Mouse (Mus musculus): ENCODE measurements around the gene Rab4b. TPM values are rescaled to one million over a fixed set of nuclear protein-coding genes. Genes with fewer than 3 reads are reported as not detected.

The Rab4b gene
- polyA plus RNA-seq, 1 experiment from 2014 or later, result 72.6 TPM

DNA sequence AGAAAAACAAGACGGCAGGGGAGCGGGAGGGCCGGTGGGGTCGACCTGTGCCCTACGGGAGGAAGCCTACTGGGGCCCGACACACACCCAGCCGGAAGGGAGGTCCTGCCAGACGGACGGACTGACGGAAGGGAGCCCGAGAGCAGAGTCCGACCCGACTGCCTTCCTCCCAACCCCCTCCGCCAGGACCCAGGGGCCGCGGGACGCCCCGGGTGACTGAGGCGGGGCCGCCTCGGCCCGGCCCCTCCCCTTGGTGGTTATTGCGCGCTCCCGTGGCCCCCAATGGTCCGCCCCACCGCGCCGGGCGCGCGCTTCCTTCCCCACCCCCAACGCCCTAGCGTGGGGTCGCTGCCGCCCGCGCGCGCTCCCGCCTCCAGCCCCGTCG is 12.5 kb downstream of the Rab4b start:
- under 1% methylated on average over 39 of the region's 43 CpGs for WGBS
- Histone ChIP-seq H3K4me1 (ENCODE audit: control insufficient read depth, insufficient read depth, low read length) (peaks cover 20% of the 10 kb centered on the region), H3K27ac (ENCODE audit: low read depth, low read length) (peak overlapping the region; percentile 94), H3K36me3 (ENCODE audit: control insufficient read depth, insufficient read depth, low read length) (0 out of 2 replicates have a peak, but pooled peaks cover 3% of the 10 kb centered on the region), H3K27me3 (ENCODE audit: control insufficient read depth, insufficient read depth, low read length) (no peaks in the 10 kb centered on the region), H3K9me3 (ENCODE audit: control insufficient read depth, low read length) (no peaks in the 10 kb centered on the region), H3K4me3 (ENCODE audit: low read depth, low read length) (peak overlapping the region; percentile 72), H3K4me2 (ENCODE audit: low read depth) (peak overlapping the region; percentile 63), H3K9ac (ENCODE audit: low read length) (peak overlapping the region; percentile 87)
- peak; percentile 73 for ATAC-seq (ENCODE audit: insufficient read depth, low FRiP score, low TSS enrichment)
- DNase-seq (ENCODE audit: low spot score), result peak; percentile 89

DNA sequence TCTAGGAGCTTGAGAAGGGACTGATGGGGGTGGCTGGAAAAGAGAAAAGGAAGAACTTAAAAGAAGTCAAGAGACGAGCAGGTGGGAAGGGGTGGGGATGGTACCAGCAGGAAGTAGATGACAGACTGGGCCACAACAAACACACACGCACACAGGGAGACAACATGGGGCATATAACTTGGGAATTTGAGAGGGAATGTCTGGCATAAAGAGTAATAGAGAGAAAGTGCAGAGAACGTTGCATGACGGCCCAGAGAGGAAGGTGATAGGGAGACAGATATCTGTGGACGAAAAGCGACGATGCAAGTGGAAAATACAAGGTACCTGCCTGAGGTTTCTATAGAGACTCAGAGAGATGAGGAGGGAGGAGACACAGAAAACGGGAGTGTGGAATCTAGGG is 13.0 kb downstream of the Rab4b start:
- ATAC-seq (ENCODE audit: insufficient read depth, low FRiP score, low TSS enrichment) (no peak), DNase-seq (ENCODE audit: low spot score) (peak; percentile 10)
- H3K27ac ChIP-seq (ENCODE audit: low read depth, low read length), result peak overlapping the region; percentile 94
- H3K4me3 ChIP-seq (ENCODE audit: low read depth, low read length), result peak overlapping the region; percentile 72
- H3K4me1 ChIP-seq (ENCODE audit: control insufficient read depth, insufficient read depth, low read length), result peaks cover 20% of the 10 kb centered on the region
- H3K4me2 ChIP-seq (ENCODE audit: low read depth), result peak overlapping the region; percentile 63
- no peaks in the 10 kb centered on the region for H3K9me3 ChIP-seq (ENCODE audit: control insufficient read depth, low read length)
- no peaks in the 10 kb centered on the region for H3K27me3 ChIP-seq (ENCODE audit: control insufficient read depth, insufficient read depth, low read length)
- peak overlapping the region; percentile 87 for H3K9ac ChIP-seq (ENCODE audit: low read length)
- H3K36me3 ChIP-seq (ENCODE audit: control insufficient read depth, insufficient read depth, low read length), result 0 out of 2 replicates have a peak, but pooled peaks cover 3% of the 10 kb centered on the region
- WGBS, result 8% methylated on average over 8 of the region's 8 CpGs

DNA sequence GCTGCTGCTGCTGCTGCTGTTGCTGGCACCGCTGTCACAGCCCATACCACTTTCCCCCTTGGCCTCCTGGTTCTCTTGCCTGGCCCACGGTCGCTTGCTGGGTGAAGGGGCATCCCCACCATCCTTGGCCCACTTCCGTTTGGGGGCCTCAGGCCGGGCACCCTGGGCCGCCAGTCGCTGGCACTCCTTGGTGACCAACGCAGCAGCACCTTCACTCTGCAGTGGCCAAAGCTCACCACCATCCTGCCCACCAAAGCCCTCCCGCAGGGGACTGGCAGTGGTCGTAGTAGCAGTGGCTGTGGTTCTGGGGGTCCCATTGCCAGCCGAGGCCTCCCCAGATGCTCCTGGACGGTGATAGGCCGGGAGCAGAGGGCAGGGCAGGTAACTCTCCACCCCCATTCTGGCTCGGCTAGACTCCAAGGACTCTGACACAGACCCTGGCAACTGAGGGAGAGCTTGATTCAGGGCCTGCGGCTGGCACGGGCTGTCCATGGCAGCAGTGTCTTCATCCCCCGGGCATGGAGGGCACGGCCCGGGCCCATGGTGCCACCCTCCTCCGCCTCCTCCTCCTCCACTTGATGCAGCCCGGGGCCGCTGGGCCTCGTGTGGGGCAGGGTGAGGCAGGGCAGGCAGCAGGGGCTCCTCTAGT is 13.6 kb downstream of the Rab4b start:
- Histone ChIP-seq H3K27ac (ENCODE audit: low read depth, low read length) (no peak overlapping the region), H3K27me3 (ENCODE audit: control insufficient read depth, insufficient read depth, low read length) (no peaks in the 10 kb centered on the region), H3K4me2 (ENCODE audit: low read depth) (peak overlapping the region; percentile 63), H3K4me1 (ENCODE audit: control insufficient read depth, insufficient read depth, low read length) (peaks cover 20% of the 10 kb centered on the region), H3K9me3 (ENCODE audit: control insufficient read depth, low read length) (no peaks in the 10 kb centered on the region), H3K9ac (ENCODE audit: low read length) (peak overlapping the region; percentile 87), H3K36me3 (ENCODE audit: control insufficient read depth, insufficient read depth, low read length) (0 out of 2 replicates have a peak, but pooled peaks cover 3% of the 10 kb centered on the region), H3K4me3 (ENCODE audit: low read depth, low read length) (peak overlapping the region; percentile 72)
- ATAC-seq (ENCODE audit: insufficient read depth, low FRiP score, low TSS enrichment) (no peak), DNase-seq (ENCODE audit: low spot score) (peak; percentile 9)
- 74% methylated on average over 23 of the region's 23 CpGs for WGBS

GRCm38 (mm10) chr7:27164112-27164947 is 14.4 kb downstream of the Rab4b start:
- 87% methylated on average over 33 of the region's 33 CpGs for WGBS
- H3K4me3 ChIP-seq (ENCODE audit: low read depth, low read length), result peak overlapping the region; percentile 13; the same call in 1 of the 2 replicates
- H3K4me1 ChIP-seq (ENCODE audit: control insufficient read depth, insufficient read depth, low read length), result peaks cover 20% of the 10 kb centered on the region
- no peak for ATAC-seq (ENCODE audit: insufficient read depth, low FRiP score, low TSS enrichment)
- H3K9me3 ChIP-seq (ENCODE audit: control insufficient read depth, low read length), result no peaks in the 10 kb centered on the region
- no peak overlapping the region for H3K27ac ChIP-seq (ENCODE audit: low read depth, low read length)
- no peaks in the 10 kb centered on the region for H3K27me3 ChIP-seq (ENCODE audit: control insufficient read depth, insufficient read depth, low read length)
- H3K9ac ChIP-seq (ENCODE audit: low read length), result peak overlapping the region; percentile 87
- H3K4me2 ChIP-seq (ENCODE audit: low read depth), result peak overlapping the region; percentile 63
- DNase-seq (ENCODE audit: low spot score), result peak; percentile 9
- 0 out of 2 replicates have a peak, but pooled peaks cover 3% of the 10 kb centered on the region for H3K36me3 ChIP-seq (ENCODE audit: control insufficient read depth, insufficient read depth, low read length)

DNA sequence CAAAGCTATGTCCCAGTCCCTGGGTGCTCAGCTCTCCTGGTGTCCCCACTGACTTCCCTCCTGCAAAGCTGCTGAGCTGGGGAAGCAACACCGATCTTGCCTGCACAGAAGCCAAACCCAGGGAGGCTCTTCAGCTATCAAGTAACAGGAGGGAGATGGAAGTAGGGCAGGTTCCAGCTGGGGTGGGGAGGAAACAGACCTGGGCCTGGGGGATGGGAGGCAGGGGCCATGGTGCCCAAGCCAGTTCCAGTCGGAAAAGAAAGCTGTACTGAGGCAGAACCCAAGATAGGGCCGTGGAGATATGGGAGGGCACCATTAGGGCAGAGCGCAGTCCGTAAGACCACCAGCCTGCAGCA is 15.3 kb downstream of the Rab4b start:
- WGBS, result 86% methylated on average over 5 of the region's 5 CpGs
- H3K36me3 ChIP-seq (ENCODE audit: control insufficient read depth, insufficient read depth, low read length), result peaks cover 9% of the 10 kb centered on the region
- peaks cover 20% of the 10 kb centered on the region for H3K4me1 ChIP-seq (ENCODE audit: control insufficient read depth, insufficient read depth, low read length)

DNA sequence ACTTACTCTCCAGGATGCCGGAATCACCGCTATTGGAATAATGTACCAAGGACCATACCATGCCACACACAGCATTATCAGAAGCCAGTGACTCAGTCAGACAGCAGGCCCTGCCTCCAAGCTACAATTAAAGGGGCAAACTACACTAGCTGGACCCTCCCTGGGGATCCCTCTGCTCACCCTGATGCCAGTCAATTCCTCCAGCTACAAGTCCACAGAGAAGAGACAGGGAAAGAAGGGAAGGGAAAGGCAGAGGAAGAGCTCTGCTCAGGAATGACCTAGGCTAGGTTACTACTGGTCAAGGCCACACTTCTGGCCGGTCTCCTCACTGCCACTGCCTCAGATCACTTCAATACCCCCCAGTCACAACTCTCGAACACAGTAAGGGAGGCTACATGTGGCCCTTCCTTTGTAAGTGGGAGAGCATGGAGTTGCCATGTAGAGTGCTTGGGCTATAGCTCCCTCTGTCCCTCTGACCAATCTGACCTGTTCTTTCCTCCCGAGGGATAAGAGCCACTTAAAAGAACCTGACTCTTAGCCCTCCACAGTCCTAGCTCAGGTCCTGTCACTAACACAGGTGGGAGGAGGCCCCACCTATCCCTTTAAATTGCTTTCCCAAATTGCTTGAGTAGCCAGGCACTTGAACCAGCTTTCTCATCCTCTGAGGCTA is 15.8 kb downstream of the Rab4b start:
- WGBS, result 95% methylated on average over 5 of the region's 5 CpGs
- peaks cover 13% of the 10 kb centered on the region for H3K36me3 ChIP-seq (ENCODE audit: control insufficient read depth, insufficient read depth, low read length)
- H3K9me3 ChIP-seq (ENCODE audit: control insufficient read depth, low read length), result no peaks in the 10 kb centered on the region
- H3K27ac ChIP-seq (ENCODE audit: low read depth, low read length), result no peak overlapping the region
- no peak for DNase-seq (ENCODE audit: low spot score)
- no peak overlapping the region for H3K4me2 ChIP-seq (ENCODE audit: low read depth)
- H3K27me3 ChIP-seq (ENCODE audit: control insufficient read depth, insufficient read depth, low read length), result no peaks in the 10 kb centered on the region
- ATAC-seq (ENCODE audit: insufficient read depth, low FRiP score, low TSS enrichment), result no peak
- no peak overlapping the region for H3K9ac ChIP-seq (ENCODE audit: low read length)
- H3K4me3 ChIP-seq (ENCODE audit: low read depth, low read length), result no peak overlapping the region
- H3K4me1 ChIP-seq (ENCODE audit: control insufficient read depth, insufficient read depth, low read length), result peaks cover 20% of the 10 kb centered on the region

More for the DNA sequence above, 15.3 kb downstream of the Rab4b start:
- Histone ChIP-seq H3K9me3 (ENCODE audit: control insufficient read depth, low read length) (no peaks in the 10 kb centered on the region), H3K27me3 (ENCODE audit: control insufficient read depth, insufficient read depth, low read length) (no peaks in the 10 kb centered on the region), H3K4me3 (ENCODE audit: low read depth, low read length) (no peak overlapping the region), H3K27ac (ENCODE audit: low read depth, low read length) (no peak overlapping the region), H3K9ac (ENCODE audit: low read length) (no peak overlapping the region; the same call in 1 of the 2 replicates), H3K4me2 (ENCODE audit: low read depth) (peak overlapping the region; percentile 63; the same call in 1 of the 2 replicates)
- ATAC-seq (ENCODE audit: insufficient read depth, low FRiP score, low TSS enrichment), result no peak
- DNase-seq (ENCODE audit: low spot score), result no peak

GRCm38 (mm10) chr7:27161744-27162143 is 17.0 kb downstream of the Rab4b start:
- H3K9me3 ChIP-seq (ENCODE audit: control insufficient read depth, low read length), result no peaks in the 10 kb centered on the region
- H3K36me3 ChIP-seq (ENCODE audit: control insufficient read depth, insufficient read depth, low read length), result peaks cover 17% of the 10 kb centered on the region
- 77% methylated on average over 4 of the region's 4 CpGs for WGBS

DNA sequence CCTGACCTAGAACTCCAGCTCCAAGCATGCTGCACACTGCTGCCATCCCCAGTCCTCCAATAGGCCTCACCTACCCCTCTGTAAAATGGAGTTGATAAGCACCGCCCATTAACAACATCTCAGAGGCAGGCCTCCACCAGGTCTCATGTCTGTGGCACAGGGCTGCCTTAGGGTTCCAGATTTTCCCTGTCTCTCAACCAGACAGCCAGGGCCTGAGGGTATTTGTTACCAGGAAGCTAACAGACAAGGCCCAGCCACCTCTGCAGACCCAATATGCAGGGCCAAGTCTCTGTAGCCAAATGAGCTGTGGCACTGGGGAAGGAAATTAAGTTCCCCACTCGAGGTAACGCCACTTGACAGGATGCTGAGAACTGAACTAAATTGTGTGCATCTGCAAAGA is 17.8 kb downstream of the Rab4b start:
- peaks cover 20% of the 10 kb centered on the region for H3K4me1 ChIP-seq (ENCODE audit: control insufficient read depth, insufficient read depth, low read length)
- no peak overlapping the region for H3K27ac ChIP-seq (ENCODE audit: low read depth, low read length)
- peaks cover 17% of the 10 kb centered on the region for H3K36me3 ChIP-seq (ENCODE audit: control insufficient read depth, insufficient read depth, low read length)
- no peak overlapping the region for H3K9ac ChIP-seq (ENCODE audit: low read length)
- ATAC-seq (ENCODE audit: insufficient read depth, low FRiP score, low TSS enrichment) (no peak), DNase-seq (ENCODE audit: low spot score) (no peak)
- H3K9me3 ChIP-seq (ENCODE audit: control insufficient read depth, low read length), result no peaks in the 10 kb centered on the region
- no peak overlapping the region for H3K4me2 ChIP-seq (ENCODE audit: low read depth)
- WGBS, result 92% methylated on average over 3 of the region's 3 CpGs
- H3K27me3 ChIP-seq (ENCODE audit: control insufficient read depth, insufficient read depth, low read length), result no peaks in the 10 kb centered on the region
- H3K4me3 ChIP-seq (ENCODE audit: low read depth, low read length), result no peak overlapping the region

More at GRCm38 (mm10) chr7:27161744-27162143, 17.0 kb downstream of the Rab4b start:
- Histone ChIP-seq H3K9ac (ENCODE audit: low read length) (no peak overlapping the region), H3K4me3 (ENCODE audit: low read depth, low read length) (no peak overlapping the region), H3K4me1 (ENCODE audit: control insufficient read depth, insufficient read depth, low read length) (peaks cover 20% of the 10 kb centered on the region), H3K27me3 (ENCODE audit: control insufficient read depth, insufficient read depth, low read length) (no peaks in the 10 kb centered on the region), H3K4me2 (ENCODE audit: low read depth) (no peak overlapping the region), H3K27ac (ENCODE audit: low read depth, low read length) (no peak overlapping the region)
- ATAC-seq (ENCODE audit: insufficient read depth, low FRiP score, low TSS enrichment), result no peak
- DNase-seq (ENCODE audit: low spot score), result no peak
